Comparison of ENCODE assay signal across 26 mouse cellular contexts in genomic region chr4:129683901-129684493, GRCm38 (mm10). TPM values are rescaled to one million over a fixed set of nuclear protein-coding genes. Genes with fewer than 3 reads are reported as not detected.
DNase-seq lines count a peak whose midpoint lies in the region; ATAC-seq and TF ChIP-seq lines count a peak whose summit lies in the region.
"Had no signal": no experiment of that assay in that cellular context is flagged by ENCODE, and none has a peak within 500 bp of the region (broad histone marks: within the 10 kb centered on the region; RNA-seq: fewer than 3 reads in every experiment).

No protein-coding gene starts in this region.

- H3K4me2 ChIP-seq in liver, embryonic 15.5 days, result no peak overlapping the region
- no peak overlapping the region for H3K4me2 ChIP-seq in liver, embryonic 12.5 days
- H3K4me2 ChIP-seq in kidney, postnatal 0 days (ENCODE audit: low read length), result peak overlapping the region; percentile 35
- H3K4me2 ChIP-seq in stomach, postnatal 0 days (replicated peaks; ENCODE audit: low read depth), result no peak overlapping the region
- no peak overlapping the region for H3K4me2 ChIP-seq in forebrain, embryonic 15.5 days (replicated peaks)
- H3K4me2 ChIP-seq: hindbrain, embryonic 12.5 days; liver, embryonic 11.5 days; lung, embryonic 14.5 days; midbrain, embryonic 15.5 days; neural tube, embryonic 13.5 days had no signal

- 77% methylated on average over 11 of the region's 11 CpGs for WGBS in liver, embryonic 15.5 days (ENCODE audit: insufficient replicate concordance)
- WGBS in liver, embryonic 12.5 days (ENCODE audit: insufficient replicate concordance), result 79% methylated on average over 11 of the region's 11 CpGs
- 39% methylated on average over 11 of the region's 11 CpGs for WGBS in kidney, adult 2 months
- 56% methylated on average over 11 of the region's 11 CpGs for WGBS in kidney, postnatal 0 days
- 79% methylated on average over 11 of the region's 11 CpGs for WGBS in stomach, postnatal 0 days
- WGBS in forebrain, embryonic 15.5 days, result 91% methylated on average over 11 of the region's 11 CpGs

- no peak for TF ChIP-seq EP300 in stomach, postnatal 0 days (optimal IDR thresholded peaks at IDR 0.05)

- ATAC-seq in liver, embryonic 15.5 days (ENCODE audit: insufficient read depth), result 0 out of 2 replicates have a peak, but pooled peaks have one; percentile 18
- ATAC-seq in liver, embryonic 12.5 days, result no peak
- ATAC-seq in kidney, postnatal 0 days (replicated peaks; ENCODE audit: low FRiP score, low read depth), result peak; percentile 95
- 0 out of 2 replicates have a peak, but pooled peaks have one; percentile 21 for ATAC-seq in stomach, postnatal 0 days (ENCODE audit: low FRiP score, low TSS enrichment)
- no peak for ATAC-seq in forebrain, embryonic 15.5 days (replicated peaks)
- ATAC-seq: CD4-positive, CD25-positive, alpha-beta regulatory T cell, adult 4 months; forebrain, embryonic 16.5 days; midbrain, embryonic 15.5 days had no signal

- no peak overlapping the region for H3K4me3 ChIP-seq in liver, embryonic 15.5 days (replicated peaks)
- H3K4me3 ChIP-seq in liver, embryonic 12.5 days, result no peak overlapping the region
- peak overlapping the region; percentile 40 for H3K4me3 ChIP-seq in kidney, adult 2 months (ENCODE audit: insufficient read depth, low read depth, low read length)
- H3K4me3 ChIP-seq in kidney, postnatal 0 days (replicated peaks; ENCODE audit: low read depth, low read length), result no peak overlapping the region
- no peak overlapping the region for H3K4me3 ChIP-seq in stomach, postnatal 0 days (ENCODE audit: low read depth, low read length)
- H3K4me3 ChIP-seq in forebrain, embryonic 15.5 days, result no peak overlapping the region
- H3K4me3 ChIP-seq: embryonic facial prominence, embryonic 10.5 days; heart, adult 2 months; hindbrain, embryonic 12.5 days; midbrain, embryonic 15.5 days; myocyte; neural tube, embryonic 13.5 days had no signal

- DNase-seq in kidney, adult 2 months, result peak; percentile 91
- DNase-seq in kidney, postnatal 0 days (ENCODE audit: low spot score), result peak; percentile 48
- no peak for DNase-seq in stomach, postnatal 0 days (ENCODE audit: low spot score)
- DNase-seq in Muller cell, postnatal 12 days (ENCODE audit: inconsistent ontology term), result no peak
- no peak for DNase-seq in adrenal gland, postnatal 14 days
- DNase-seq: adrenal gland, postnatal 10 days; cerebellum, adult 9-10 months; gastrocnemius, postnatal 14 days; heart, adult 2 months; lung, embryonic 14.5 days; lung, postnatal 36 days; retina, postnatal 1 day; right cerebral cortex, postnatal 25 days; spleen, adult 18-20 months; thymus, postnatal 25 days had no signal

- no peaks in the 10 kb centered on the region for H3K4me1 ChIP-seq in liver, embryonic 15.5 days (replicated peaks)
- H3K4me1 ChIP-seq in liver, embryonic 12.5 days, result no peaks in the 10 kb centered on the region
- peaks cover 16% of the 10 kb centered on the region; the same call in 1 of the 2 replicates for H3K4me1 ChIP-seq in kidney, adult 2 months (ENCODE audit: control insufficient read depth, insufficient read depth, low read length)
- H3K4me1 ChIP-seq in kidney, postnatal 0 days (replicated peaks; ENCODE audit: insufficient read depth, low read length), result no peaks in the 10 kb centered on the region
- no peaks in the 10 kb centered on the region for H3K4me1 ChIP-seq in stomach, postnatal 0 days (replicated peaks; ENCODE audit: control insufficient read depth, insufficient read depth)
- H3K4me1 ChIP-seq in forebrain, embryonic 15.5 days, result no peaks in the 10 kb centered on the region
- H3K4me1 ChIP-seq: embryonic facial prominence, embryonic 10.5 days; hindbrain, embryonic 12.5 days; midbrain, embryonic 15.5 days; neural tube, embryonic 13.5 days had no signal

- H3K27ac ChIP-seq in liver, embryonic 15.5 days (replicated peaks), result no peak overlapping the region
- H3K27ac ChIP-seq in liver, embryonic 12.5 days, result no peak overlapping the region
- peak overlapping the region; percentile 86 for H3K27ac ChIP-seq in kidney, adult 2 months (ENCODE audit: insufficient read depth, low read depth, low read length)
- H3K27ac ChIP-seq in kidney, postnatal 0 days, result peak overlapping the region; percentile 88
- H3K27ac ChIP-seq in stomach, postnatal 0 days (replicated peaks), result no peak overlapping the region
- H3K27ac ChIP-seq in forebrain, embryonic 15.5 days (replicated peaks), result no peak overlapping the region
- H3K27ac ChIP-seq: embryonic facial prominence, embryonic 10.5 days; heart, adult 2 months; hindbrain, embryonic 12.5 days; midbrain, embryonic 15.5 days; neural tube, embryonic 13.5 days had no signal

- no peak for TF ChIP-seq CTCF in kidney, adult 2 months (conservative IDR thresholded peaks at IDR 0.05; ENCODE audit: insufficient read depth, insufficient read length, low read depth, low read length)
- no peak for TF ChIP-seq CTCF in kidney, postnatal 0 days (IDR thresholded peaks at IDR 0.05; ENCODE audit: low read depth)
- TF ChIP-seq CTCF in stomach, postnatal 0 days (IDR thresholded peaks at IDR 0.05; ENCODE audit: low read depth), result no peak

- no peak for TF ChIP-seq POLR2A in kidney, adult 2 months (IDR thresholded peaks at IDR 0.05; ENCODE audit: low read depth, low read length)

- H3K9me3 ChIP-seq in liver, embryonic 15.5 days (replicated peaks), result no peaks in the 10 kb centered on the region
- no peaks in the 10 kb centered on the region for H3K9me3 ChIP-seq in liver, embryonic 12.5 days (replicated peaks)
- H3K9me3 ChIP-seq in kidney, postnatal 0 days (replicated peaks; ENCODE audit: low read length), result no peaks in the 10 kb centered on the region
- no peaks in the 10 kb centered on the region for H3K9me3 ChIP-seq in stomach, postnatal 0 days (ENCODE audit: control insufficient read depth, low read length)
- no peaks in the 10 kb centered on the region for H3K9me3 ChIP-seq in forebrain, embryonic 15.5 days
- H3K9me3 ChIP-seq: embryonic facial prominence, embryonic 10.5 days; hindbrain, embryonic 12.5 days; midbrain, embryonic 15.5 days; neural tube, embryonic 13.5 days had no signal

- no peak overlapping the region for H3K9ac ChIP-seq in liver, embryonic 15.5 days
- H3K9ac ChIP-seq in liver, embryonic 12.5 days, result no peak overlapping the region
- H3K9ac ChIP-seq in kidney, postnatal 0 days (ENCODE audit: low read depth, low read length), result 0 out of 2 replicates have a peak overlapping the region, but pooled peaks have one; percentile 8
- no peak overlapping the region for H3K9ac ChIP-seq in stomach, postnatal 0 days (ENCODE audit: low read length)
- no peak overlapping the region for H3K9ac ChIP-seq in forebrain, embryonic 15.5 days (replicated peaks)
- H3K9ac ChIP-seq: hindbrain, embryonic 12.5 days; lung, embryonic 14.5 days; midbrain, embryonic 15.5 days; neural tube, embryonic 13.5 days had no signal

- H3K36me3 ChIP-seq in liver, embryonic 15.5 days (replicated peaks), result peaks cover 34% of the 10 kb centered on the region
- peaks cover 86% of the 10 kb centered on the region for H3K36me3 ChIP-seq in liver, embryonic 12.5 days
- H3K36me3 ChIP-seq in kidney, adult 2 months (ENCODE audit: control insufficient read depth, insufficient read depth, low read length), result no peaks in the 10 kb centered on the region
- H3K36me3 ChIP-seq in kidney, postnatal 0 days (ENCODE audit: insufficient read depth, low read length), result peaks cover 49% of the 10 kb centered on the region
- peaks cover 18% of the 10 kb centered on the region for H3K36me3 ChIP-seq in stomach, postnatal 0 days (ENCODE audit: control insufficient read depth, insufficient read depth, low read length)
- peaks cover 91% of the 10 kb centered on the region for H3K36me3 ChIP-seq in forebrain, embryonic 15.5 days

- H3K27me3 ChIP-seq in liver, embryonic 15.5 days, result no peaks in the 10 kb centered on the region
- no peaks in the 10 kb centered on the region for H3K27me3 ChIP-seq in liver, embryonic 12.5 days (replicated peaks)
- H3K27me3 ChIP-seq in kidney, adult 2 months (replicated peaks; ENCODE audit: control insufficient read depth, insufficient read depth, low read length), result no peaks in the 10 kb centered on the region
- no peaks in the 10 kb centered on the region for H3K27me3 ChIP-seq in kidney, postnatal 0 days (ENCODE audit: insufficient read depth, low read length)
- no peaks in the 10 kb centered on the region for H3K27me3 ChIP-seq in stomach, postnatal 0 days (ENCODE audit: control insufficient read depth, insufficient read depth, low read length)
- no peaks in the 10 kb centered on the region for H3K27me3 ChIP-seq in forebrain, embryonic 15.5 days
- H3K27me3 ChIP-seq: hindbrain, embryonic 12.5 days; midbrain, embryonic 15.5 days; neural tube, embryonic 13.5 days had no signal

RNA-seq across cellular contexts. Expression of gene Kpna6, which starts 11.4 kb away (rescaled TPM):
- 6.0 and 6.8 TPM in 2 replicates for polyA plus RNA-seq in liver, embryonic 15.5 days (2015; fragmentation: Nextera tagmentation; extraction: Ambion mirVana)
- 10.0 and 10.3 TPM in 2 replicates for polyA plus RNA-seq in liver, embryonic 12.5 days (2016; fragmentation: Nextera tagmentation; extraction: Ambion mirVana)
- polyA plus RNA-seq in kidney, adult 2 months (2012; rRNA removed), result 35.0 and 39.0 TPM in 2 replicates
- polyA plus RNA-seq in kidney, postnatal 0 days (2015; fragmentation: Nextera tagmentation; extraction: Ambion mirVana), result 11.7 and 12.7 TPM in 2 replicates
- 5.7 and 6.8 TPM in 2 replicates for polyA plus RNA-seq in stomach, postnatal 0 days (2015; fragmentation: Nextera tagmentation; extraction: Ambion mirVana)
- 14.7 and 17.5 TPM in 2 replicates for polyA plus RNA-seq in forebrain, embryonic 15.5 days (2015; fragmentation: Nextera tagmentation; extraction: Ambion mirVana)
- total RNA-seq in adrenal gland, postnatal 14 days (2021), result 80.6 and 81.7 TPM in 2 replicates

RNA-seq across cellular contexts. Expression of gene Tmem39b, which starts 12.6 kb away (rescaled TPM):
- polyA plus RNA-seq in liver, embryonic 15.5 days (2015; fragmentation: Nextera tagmentation; extraction: Ambion mirVana), result 2.5 and 3.5 TPM in 2 replicates
- polyA plus RNA-seq in liver, embryonic 12.5 days (2016; fragmentation: Nextera tagmentation; extraction: Ambion mirVana), result 4.9 and 6.0 TPM in 2 replicates
- polyA plus RNA-seq in kidney, adult 2 months (2012; rRNA removed), result 28.5 and 34.0 TPM in 2 replicates
- 12.4 and 12.9 TPM in 2 replicates for polyA plus RNA-seq in kidney, postnatal 0 days (2015; fragmentation: Nextera tagmentation; extraction: Ambion mirVana)
- polyA plus RNA-seq in stomach, postnatal 0 days (2015; fragmentation: Nextera tagmentation; extraction: Ambion mirVana), result 4.5 and 5.4 TPM in 2 replicates
- polyA plus RNA-seq in forebrain, embryonic 15.5 days (2015; fragmentation: Nextera tagmentation; extraction: Ambion mirVana), result 19.4 and 19.6 TPM in 2 replicates
- 11.6 and 12.9 TPM in 2 replicates for total RNA-seq in adrenal gland, postnatal 14 days (2021)

RNA-seq across cellular contexts. Expression of gene Txlna, which starts 43.1 kb away (rescaled TPM):
- polyA plus RNA-seq in liver, embryonic 15.5 days (2015; fragmentation: Nextera tagmentation; extraction: Ambion mirVana), result 23.0 and 26.7 TPM in 2 replicates
- 45.4 and 45.7 TPM in 2 replicates for polyA plus RNA-seq in liver, embryonic 12.5 days (2016; fragmentation: Nextera tagmentation; extraction: Ambion mirVana)
- polyA plus RNA-seq in kidney, adult 2 months (2012; rRNA removed), result 22.7 and 24.3 TPM in 2 replicates
- 42.9 and 50.3 TPM in 2 replicates for polyA plus RNA-seq in kidney, postnatal 0 days (2015; fragmentation: Nextera tagmentation; extraction: Ambion mirVana)
- polyA plus RNA-seq in stomach, postnatal 0 days (2015; fragmentation: Nextera tagmentation; extraction: Ambion mirVana), result 23.5 and 23.6 TPM in 2 replicates
- 64.7 and 68.3 TPM in 2 replicates for polyA plus RNA-seq in forebrain, embryonic 15.5 days (2015; fragmentation: Nextera tagmentation; extraction: Ambion mirVana)
- 61.2 and 64.9 TPM in 2 replicates for total RNA-seq in adrenal gland, postnatal 14 days (2021)

RNA-seq across cellular contexts. Expression of gene Khdrbs1, which starts 58.1 kb away (rescaled TPM):
- 25.7 and 26.1 TPM in 2 replicates for polyA plus RNA-seq in liver, embryonic 15.5 days (2015; fragmentation: Nextera tagmentation; extraction: Ambion mirVana)
- polyA plus RNA-seq in liver, embryonic 12.5 days (2016; fragmentation: Nextera tagmentation; extraction: Ambion mirVana), result 59.4 and 60.2 TPM in 2 replicates
- 16.0 TPM in 2 replicates for polyA plus RNA-seq in kidney, adult 2 months (2012; rRNA removed)
- polyA plus RNA-seq in kidney, postnatal 0 days (2015; fragmentation: Nextera tagmentation; extraction: Ambion mirVana), result 86.4 and 90.6 TPM in 2 replicates
- 37.7 and 38.6 TPM in 2 replicates for polyA plus RNA-seq in stomach, postnatal 0 days (2015; fragmentation: Nextera tagmentation; extraction: Ambion mirVana)
- 175 and 187 TPM in 2 replicates for polyA plus RNA-seq in forebrain, embryonic 15.5 days (2015; fragmentation: Nextera tagmentation; extraction: Ambion mirVana)
- 69.2 and 78.4 TPM in 2 replicates for total RNA-seq in adrenal gland, postnatal 14 days (2021)

Comparison
In these comparisons a context has a peak if more than half of its experiments do, and no peak if none do; other contexts are left out.
1. ATAC-seq: peak in liver, embryonic 15.5 days (single experiment), kidney, postnatal 0 days (single experiment) and stomach, postnatal 0 days (single experiment); none in liver, embryonic 12.5 days (single experiment) and forebrain, embryonic 15.5 days (single experiment).
2. H3K27ac ChIP-seq: peak in kidney, adult 2 months (single experiment) and kidney, postnatal 0 days (single experiment); none in liver, embryonic 15.5 days (single experiment), liver, embryonic 12.5 days (single experiment), stomach, postnatal 0 days (single experiment) and forebrain, embryonic 15.5 days (single experiment).
3. DNase-seq: peak in kidney, adult 2 months (single experiment) and kidney, postnatal 0 days (single experiment); none in stomach, postnatal 0 days (single experiment), Muller cell, postnatal 12 days (single experiment) and adrenal gland, postnatal 14 days (single experiment).